9 mouse cellular contexts compared by ENCODE assay signal in genomic region chr2:155668461-155668860, GRCm38 (mm10). TPM values are rescaled to one million over a fixed set of nuclear protein-coding genes. Genes with fewer than 3 reads are reported as not detected.
DNase-seq lines count a peak whose midpoint lies in the region; ATAC-seq and TF ChIP-seq lines count a peak whose summit lies in the region.
"Had no signal": no experiment of that assay in that cellular context is flagged by ENCODE, and none has a peak within 500 bp of the region (broad histone marks: within the 10 kb centered on the region; RNA-seq: fewer than 3 reads in every experiment).

No protein-coding gene starts in this region.

- TF ChIP-seq POLR2A in spleen, adult 2 months (IDR thresholded peaks at IDR 0.05; ENCODE audit: low read depth, low read length): no peak

- no peaks in the 10 kb centered on the region for H3K4me1 ChIP-seq in spleen, adult 2 months (ENCODE audit: control insufficient read depth, insufficient read depth, insufficient read length)
- H3K4me1 ChIP-seq in forebrain, embryonic 13.5 days: no peaks in the 10 kb centered on the region

- DNase-seq in gastrocnemius, postnatal 10 days: peak; percentile 33
- no peak for DNase-seq in gastrocnemius, postnatal 36 days
- peak in 1 of 2 experiments; percentile 46 for DNase-seq in spleen, adult 2 months (ENCODE audit: low read depth in 1 of 2, low spot score in 2 of 2)
- DNase-seq in spleen, adult 12 weeks (ENCODE audit: low spot score): no peak
- DNase-seq in embryo, embryonic 9.5 days (ENCODE audit: extremely low spot score): peak; percentile 23
- DNase-seq in retina, embryonic 14.5 days (ENCODE audit: low spot score): peak; percentile 58
- no peak for DNase-seq in layer of hippocampus, adult 9-11 months

- no peak for ATAC-seq in forebrain, embryonic 13.5 days

- H3K4me2 ChIP-seq in forebrain, embryonic 13.5 days: no peak overlapping the region

- H3K36me3 ChIP-seq in spleen, adult 2 months (ENCODE audit: control insufficient read depth, insufficient read depth, low read length): peaks cover 41% of the 10 kb centered on the region
- H3K36me3 ChIP-seq in forebrain, embryonic 13.5 days (ENCODE audit: poor library complexity, severe bottlenecking): peaks cover 77% of the 10 kb centered on the region

- H3K27me3 ChIP-seq in spleen, adult 2 months (ENCODE audit: control insufficient read depth, insufficient read depth, low read length): no peaks in the 10 kb centered on the region
- H3K27me3 ChIP-seq in forebrain, embryonic 13.5 days: no peaks in the 10 kb centered on the region

- peak; percentile 24; the same call in 1 of the 2 replicates for TF ChIP-seq CTCF in spleen, adult 2 months (IDR thresholded peaks at IDR 0.05; ENCODE audit: extremely low read depth, insufficient read depth, insufficient read length, insufficient replicate concordance)

- 81% methylated on average over 4 of the region's 4 CpGs for WGBS in spleen, adult 2 months
- WGBS in forebrain, embryonic 13.5 days: 85% methylated on average over 4 of the region's 4 CpGs

- H3K9ac ChIP-seq in forebrain, embryonic 13.5 days: no peak overlapping the region

- H3K4me3 ChIP-seq in spleen, adult 2 months (ENCODE audit: extremely low read depth, insufficient read depth, insufficient read length): no peak overlapping the region
- no peak overlapping the region for H3K4me3 ChIP-seq in forebrain, embryonic 13.5 days
- H3K4me3 ChIP-seq: myocyte had no signal

- intact Hi-C loops in gastrocnemius, postnatal 36 days (cut with DNase I): no loop called here

- no peak overlapping the region for H3K27ac ChIP-seq in spleen, adult 2 months (ENCODE audit: insufficient read depth, low read length)
- H3K27ac ChIP-seq in forebrain, embryonic 13.5 days: no peak overlapping the region

- no peaks in the 10 kb centered on the region for H3K9me3 ChIP-seq in forebrain, embryonic 13.5 days (replicated peaks)

RNA-seq across cellular contexts. Expression of gene Trpc4ap, which starts 23.7 kb away (rescaled TPM):
- total RNA-seq in gastrocnemius, postnatal 10 days (2021): 10 to 100 TPM; 83.4 to 94.8 TPM
- total RNA-seq in gastrocnemius, postnatal 36 days (2021): 10 to 100 TPM; 85.8 to 90.9 TPM
- 144 and 162 TPM in 2 replicates for polyA plus RNA-seq in spleen, adult 2 months (2012; rRNA removed)
- 142 and 144 TPM in 2 replicates for polyA plus RNA-seq in forebrain, embryonic 13.5 days (2015; fragmentation: Nextera tagmentation; extraction: Ambion mirVana)

RNA-seq across cellular contexts. Expression of gene Myh7b, which starts 57.4 kb away (rescaled TPM):
- 1 to 10 TPM; 1.3 to 2.3 TPM for total RNA-seq in gastrocnemius, postnatal 10 days (2021)
- total RNA-seq in gastrocnemius, postnatal 36 days (2021): 1 to 10 TPM; 1.9 to 6.8 TPM
- polyA plus RNA-seq in spleen, adult 2 months (2012; rRNA removed): 0.04 TPM in 2 replicates
- polyA plus RNA-seq in forebrain, embryonic 13.5 days (2015; fragmentation: Nextera tagmentation; extraction: Ambion mirVana): 0.28 and 0.61 TPM in 2 replicates

Comparison
In these comparisons a context has a peak if more than half of its experiments do, and no peak if none do; other contexts are left out.
1. DNase-seq: peak in gastrocnemius, postnatal 10 days (single experiment), embryo, embryonic 9.5 days (single experiment) and retina, embryonic 14.5 days (single experiment); none in gastrocnemius, postnatal 36 days (0 of 2), spleen, adult 12 weeks (single experiment) and layer of hippocampus, adult 9-11 months (single experiment).